In the genomic region with DNA sequence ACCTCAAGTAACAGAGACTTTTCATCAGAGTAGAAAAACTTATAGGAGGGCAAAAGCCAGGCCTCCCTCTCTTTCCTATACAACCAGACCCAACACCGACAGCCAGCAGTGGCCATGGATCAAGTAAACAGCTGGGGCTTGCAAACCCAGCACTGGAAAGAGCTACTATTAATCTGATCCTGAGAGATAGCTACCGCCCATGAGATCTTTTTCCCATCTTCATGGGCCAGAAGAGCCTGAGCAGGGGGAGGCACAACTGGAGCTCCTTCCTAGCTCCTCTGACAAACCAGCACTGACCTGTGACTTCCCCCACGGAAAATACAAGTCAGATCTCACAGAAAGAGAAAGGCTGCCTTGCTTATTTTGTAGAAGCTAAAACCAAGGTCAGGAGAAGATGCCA, we compare ENCODE assay signal across 24 mouse cellular contexts.
"Had no signal": no experiment of that assay in that cellular context is flagged by ENCODE, and none has a peak within 500 bp of the region (broad histone marks: within the 10 kb centered on the region; RNA-seq: fewer than 3 reads in every experiment).

No protein-coding gene starts in this region.

- H3K4me3 ChIP-seq: gastrocnemius, adult 2 months; heart, embryonic 10.5 days; heart, embryonic 12.5 days; hindbrain, embryonic 10.5 days; hindbrain, embryonic 12.5 days; hindbrain, embryonic 15.5 days; intestine, embryonic 15.5 days; limb, embryonic 13.5 days; limb, embryonic 15.5 days; liver, embryonic 12.5 days had no signal

- H3K9me3 ChIP-seq: heart, embryonic 10.5 days; heart, embryonic 12.5 days; hindbrain, embryonic 10.5 days; hindbrain, embryonic 12.5 days; hindbrain, embryonic 15.5 days; intestine, embryonic 15.5 days; limb, embryonic 13.5 days; limb, embryonic 15.5 days; liver, embryonic 12.5 days had no signal

- ATAC-seq: forebrain, embryonic 16.5 days; hindbrain, postnatal 0 days; intestine, embryonic 15.5 days; liver, embryonic 12.5 days had no signal

- DNase-seq: gastrocnemius, adult 2 months; gastrocnemius, postnatal 10 days; gastrocnemius, postnatal 25 days; heart, postnatal 10 days; heart, postnatal 4 days; kidney, adult 11 months; kidney, adult 2 months; kidney, adult 9 months; layer of hippocampus, adult 9-11 months; layer of hippocampus, postnatal 36 days; left cerebral cortex, postnatal 4 days; lung, adult 18-20 months had no signal

- H3K36me3 ChIP-seq: heart, embryonic 10.5 days; heart, embryonic 12.5 days; hindbrain, embryonic 10.5 days; hindbrain, embryonic 12.5 days; hindbrain, embryonic 15.5 days; intestine, embryonic 15.5 days; limb, embryonic 13.5 days; limb, embryonic 15.5 days; liver, embryonic 12.5 days had no signal

- H3K4me1 ChIP-seq: heart, embryonic 12.5 days; hindbrain, embryonic 10.5 days; hindbrain, embryonic 12.5 days; hindbrain, embryonic 15.5 days; intestine, embryonic 15.5 days; limb, embryonic 13.5 days; limb, embryonic 15.5 days; liver, embryonic 12.5 days had no signal

- H3K27me3 ChIP-seq: heart, embryonic 12.5 days; hindbrain, embryonic 12.5 days; hindbrain, embryonic 15.5 days; intestine, embryonic 15.5 days; limb, embryonic 15.5 days; liver, embryonic 12.5 days had no signal

- H3K4me2 ChIP-seq: heart, embryonic 12.5 days; hindbrain, embryonic 12.5 days; hindbrain, embryonic 15.5 days; intestine, embryonic 15.5 days; limb, embryonic 13.5 days; limb, embryonic 15.5 days; liver, embryonic 12.5 days had no signal

- H3K9ac ChIP-seq: heart, embryonic 12.5 days; hindbrain, embryonic 12.5 days; hindbrain, embryonic 15.5 days; intestine, embryonic 15.5 days; limb, embryonic 13.5 days; limb, embryonic 15.5 days; liver, embryonic 12.5 days; liver, embryonic 14.5 days had no signal

- H3K27ac ChIP-seq: gastrocnemius, adult 2 months; heart, embryonic 10.5 days; hindbrain, embryonic 10.5 days; hindbrain, embryonic 12.5 days; hindbrain, embryonic 15.5 days; hindbrain, postnatal 0 days; intestine, embryonic 15.5 days; limb, embryonic 13.5 days; limb, embryonic 15.5 days; liver, embryonic 12.5 days; liver, embryonic 14.5 days had no signal
